Mouse (Mus musculus) adrenal gland, postnatal 4 days (tissue): Measurements from ENCODE around the gene Gabrp. TPM values are rescaled to one million over a fixed set of nuclear protein-coding genes. Genes with fewer than 3 reads are reported as not detected.
A peak's percentile ranks its signal among the peaks of the same experiment; 100 is the strongest.

Experiments used
- DNase-seq, 2 experiments: peaks; one replicate each; pipeline ENCODE4 v3.0.0; 2021 to 2022; ENCODE audit warnings: low spot score in 2 of 2, mixed read lengths in 2 of 2
- total RNA-seq, 2 experiments: library from RNA; stranded (reverse); gene quantifications; 2 replicates each; pipeline ENCODE4 v1.2.3; 2021

The Gabrp gene
- total RNA-seq, 2 experiments from 2014 or later: 0.25 TPM; not detected in 1

DNA sequence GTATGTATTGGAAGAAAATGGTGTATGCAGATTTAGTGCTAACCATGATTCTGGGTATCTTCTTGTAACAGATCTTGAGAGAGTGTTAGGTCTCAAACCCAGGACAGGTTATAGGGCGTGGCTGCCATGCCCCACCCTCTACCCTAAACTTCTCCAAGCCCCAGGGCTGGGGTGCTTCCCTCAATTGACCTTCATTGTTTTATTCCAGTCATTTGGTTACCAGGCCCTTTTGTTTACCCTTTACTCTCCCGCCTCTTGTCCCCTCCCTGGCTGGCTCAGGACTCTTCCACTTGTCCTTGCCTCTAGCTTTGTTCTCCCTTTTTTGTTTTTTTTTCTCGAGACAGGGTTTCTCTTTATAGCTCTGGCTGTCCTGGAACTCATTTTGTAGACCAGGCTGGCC is 45.2 kb downstream of the Gabrp start:
- no peak for DNase-seq

- no peak for DNase-seq
Measured at GRCm38 (mm10) chr11:33529576-33529975, 49.2 kb downstream of the Gabrp start.

- peak; percentile 13 to 24 for DNase-seq
Measured at GRCm38 (mm10) chr11:33513376-33513991, 65.3 kb downstream of the Gabrp start, which contains the start of gene Ranbp17. TSS of gene Ranbp17 (minus strand) at chr11:33513746.

- peak; percentile 36 to 45 for DNase-seq
Measured at GRCm38 (mm10) chr11:33512854-33513375, 65.8 kb downstream of the Gabrp start.

- DNase-seq: no peak
Measured at GRCm38 (mm10) chr11:33509401-33509800, 69.4 kb downstream of the Gabrp start.

Other genes with a start within 250 kb of the Gabrp start
- gene Ranbp17, start 65.2 kb downstream of the Gabrp start, total RNA-seq: 10 to 100 TPM; 10.8 to 12.3 TPM
- under 1 TPM in 1 of 2 experiments, not detected in 1; 0.11 TPM for gene D130052B06Rik, start 20.3 kb upstream of the Gabrp start, total RNA-seq